Mouse (Mus musculus) MEL (cell line): ENCODE results near the gene Mcu.

Source experiments
- CTCF ChIP-seq, 3 experiments: IDR thresholded peaks in 2 of 3; conservative IDR thresholded peaks in 1 of 3; 2 replicates each; pipeline ENCODE4 v1.5.1; 2011 to 2012; ENCODE audit warnings: low read length in 3 of 3, low read depth in 2 of 3, mild to moderate bottlenecking in 2 of 3, improper control_type of control experiment in 1 of 3, inconsistent platforms in 1 of 3, mixed read lengths in 1 of 3, moderate library complexity in 1 of 3; ENCODE audit not compliant: control insufficient read depth in 1 of 3, insufficient read depth in 1 of 3, poor library complexity in 1 of 3, severe bottlenecking in 1 of 3
- EP300 ChIP-seq, 2 experiments: IDR thresholded peaks; 2 replicates each; pipeline ENCODE4 v1.6.1; 2011; ENCODE audit warnings: improper control_type of control experiment in 2 of 2, low read length in 2 of 2, low read depth in 1 of 2, mild to moderate bottlenecking in 1 of 2
- JUND ChIP-seq: IDR thresholded peaks from 2 replicates; pipeline ENCODE4 v1.6.1; 2011; ENCODE audit warnings: low read depth, mild to moderate bottlenecking, improper control_type of control experiment, low read length
- POLR2A ChIP-seq, 2 experiments: IDR thresholded peaks; 2 replicates each; pipeline ENCODE4 v1.6.1; 2011 to 2012; ENCODE audit warnings: low read length in 2 of 2, mild to moderate bottlenecking in 2 of 2, control low read depth in 1 of 2, improper control_type of control experiment in 1 of 2, low read depth in 1 of 2, moderate library complexity in 1 of 2; ENCODE audit not compliant: control insufficient read depth in 1 of 2, insufficient read depth in 1 of 2, poor library complexity in 1 of 2
- RCOR1 ChIP-seq: IDR thresholded peaks from 2 replicates; pipeline ENCODE4 v1.6.1; 2012; ENCODE audit warnings: low read depth, mild to moderate bottlenecking, inconsistent platforms, low read length, improper control_type of control experiment
- TCF12 ChIP-seq: IDR thresholded peaks from 2 replicates; pipeline ENCODE4 v1.6.1; 2014; ENCODE audit warnings: low read depth, mild to moderate bottlenecking, inconsistent platforms, low read length, improper control_type of control experiment, moderate library complexity
- ZKSCAN1 ChIP-seq: IDR thresholded peaks from 2 replicates; pipeline ENCODE4 v1.6.1; 2012; ENCODE audit warnings: low read depth, mild to moderate bottlenecking, inconsistent platforms, low read length, improper control_type of control experiment, moderate library complexity
- ZNF384 ChIP-seq: IDR thresholded peaks from 2 replicates; pipeline ENCODE4 v1.6.1; 2012; ENCODE audit warnings: low read depth, mild to moderate bottlenecking, inconsistent platforms, low read length, improper control_type of control experiment

- TF ChIP-seq CTCF (IDR thresholded peaks at IDR 0.05 in 2 of 3, conservative IDR thresholded peaks at IDR 0.05 in 1 of 3; ENCODE audit: control insufficient read depth in 1 of 3, insufficient read depth in 1 of 3, low read depth in 2 of 3, low read length in 3 of 3, poor library complexity in 1 of 3, severe bottlenecking in 1 of 3) (no peak), TCF12 (no peak), EP300 (IDR thresholded peaks at IDR 0.05; ENCODE audit: low read depth in 1 of 2, low read length in 2 of 2) (no peak), ZNF384 (no peak), POLR2A (IDR thresholded peaks at IDR 0.05; ENCODE audit: control insufficient read depth in 1 of 2, insufficient read depth in 1 of 2, low read depth in 1 of 2, low read length in 2 of 2, poor library complexity in 1 of 2) (no peak), ZKSCAN1 (no peak), RCOR1 (no peak), JUND (no peak)
Measured at GRCm38 (mm10) chr10:59467297-59467696, 149.2 kb downstream of the Mcu start.
